Mouse (Mus musculus): ENCODE results near the gene Itga3. TPM values are rescaled to one million over a fixed set of nuclear protein-coding genes. Genes with fewer than 3 reads are reported as not detected.

Itga3 gene
- total RNA-seq, 4 experiments from 2014 or later: 3.6 to 5.3 (median 4.1) TPM

DNA sequence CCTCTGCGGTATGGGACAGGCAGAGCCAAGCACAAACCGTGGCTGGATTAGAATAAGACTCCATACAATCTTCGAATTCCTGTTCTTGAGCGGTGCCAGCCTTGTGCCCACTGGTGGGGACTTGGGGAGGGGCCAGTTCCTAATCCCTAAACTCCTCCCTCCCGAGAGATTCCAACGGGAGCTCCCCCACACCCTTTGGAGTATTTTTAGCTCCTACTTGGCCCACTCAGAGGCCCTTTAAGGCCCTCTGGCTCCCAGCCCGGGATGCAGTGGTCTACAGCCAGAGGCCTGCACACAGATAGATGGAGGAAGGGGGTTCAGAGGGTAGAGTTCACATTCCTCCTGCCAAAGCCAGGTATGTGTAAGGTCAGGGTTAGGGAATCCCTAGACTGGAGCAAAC is 5.3 kb downstream of the Itga3 start:
- DNase-seq (ENCODE audit: low spot score in 2 of 2): peak in 1 of 2 experiments; percentile 29

DNA sequence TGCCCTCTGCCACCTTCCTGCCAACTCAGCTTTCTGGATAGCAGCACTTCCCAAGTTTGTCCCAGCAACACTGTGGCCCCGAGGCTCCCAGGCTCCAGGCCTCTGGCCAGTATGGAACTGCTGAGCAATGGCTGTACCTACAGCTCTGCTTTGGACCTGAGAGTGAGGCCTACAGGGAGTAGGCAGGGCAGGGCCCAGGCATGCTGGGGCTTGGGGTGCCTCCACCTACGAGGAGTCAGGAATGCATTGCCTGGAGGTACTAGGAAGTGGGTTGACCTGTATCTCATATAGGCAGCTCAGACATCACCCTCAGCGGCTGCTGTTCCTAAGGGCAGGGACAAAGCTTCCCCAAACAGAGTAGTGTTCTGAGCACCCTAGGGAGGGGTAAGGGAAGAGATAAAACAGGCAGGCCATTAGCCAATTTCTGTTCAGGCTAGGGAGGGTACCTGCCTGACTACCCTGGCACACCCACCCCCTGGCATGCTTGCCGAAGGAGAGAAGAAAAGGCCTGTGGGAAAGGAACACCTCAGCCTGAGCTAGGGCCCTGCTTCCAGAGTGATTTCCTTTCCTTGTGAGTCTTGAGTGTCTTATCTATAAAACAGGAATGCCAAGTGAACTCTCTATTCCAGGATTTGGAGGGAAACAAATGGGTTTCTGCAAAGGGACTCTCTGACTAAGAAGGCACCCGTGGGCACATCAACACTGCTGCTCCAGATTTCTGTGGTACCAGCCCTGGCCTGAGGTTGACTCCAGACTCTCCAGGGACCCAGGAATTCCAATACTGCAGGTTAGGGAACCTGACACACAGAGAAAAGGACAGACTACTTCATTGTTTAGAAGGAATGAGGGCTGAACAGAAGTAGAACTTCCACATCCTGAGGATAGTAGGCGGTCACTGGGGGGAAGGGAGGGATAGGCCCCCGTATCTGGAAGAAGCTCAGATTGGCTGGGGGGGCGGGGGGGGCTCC is 6.2 kb downstream of the Itga3 start:
- DNase-seq (ENCODE audit: low spot score in 2 of 2): no peak

DNA sequence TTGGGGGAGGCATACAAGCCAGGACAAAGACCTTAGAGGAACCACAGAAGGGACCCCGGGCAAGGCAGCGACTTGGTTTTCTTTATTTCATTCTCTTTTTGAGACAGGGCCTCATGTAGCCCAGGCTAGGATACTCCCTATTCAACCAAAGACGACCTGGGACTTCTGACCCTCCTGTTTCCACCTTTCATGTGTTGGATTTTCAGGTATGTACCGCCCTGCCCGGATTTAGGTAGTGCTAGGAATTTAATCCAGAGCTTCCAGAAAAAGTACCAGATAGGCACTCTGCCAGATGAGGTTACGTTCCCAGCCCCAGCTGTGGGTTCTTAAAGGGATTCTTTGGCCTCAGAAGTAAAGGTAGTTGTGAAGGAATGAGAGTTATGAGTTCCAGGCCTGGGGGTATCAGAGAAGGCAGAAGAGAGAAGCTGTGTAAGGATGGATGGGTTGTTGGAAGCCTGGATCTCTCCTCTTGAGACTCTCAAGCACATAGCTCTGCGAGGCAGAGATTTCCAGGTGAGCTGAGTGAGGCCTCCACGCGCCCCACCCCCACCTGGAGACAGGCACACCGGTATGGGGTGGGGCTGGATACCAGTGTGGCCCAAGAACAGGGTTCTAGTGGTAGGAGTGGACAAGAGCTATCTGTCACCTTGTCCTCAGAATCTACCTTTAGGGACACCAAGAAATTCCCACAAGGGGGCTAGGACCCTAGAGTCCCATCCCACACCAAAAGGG is 7.2 kb downstream of the Itga3 start:
- no peak for DNase-seq (ENCODE audit: low spot score in 2 of 2)

DNA sequence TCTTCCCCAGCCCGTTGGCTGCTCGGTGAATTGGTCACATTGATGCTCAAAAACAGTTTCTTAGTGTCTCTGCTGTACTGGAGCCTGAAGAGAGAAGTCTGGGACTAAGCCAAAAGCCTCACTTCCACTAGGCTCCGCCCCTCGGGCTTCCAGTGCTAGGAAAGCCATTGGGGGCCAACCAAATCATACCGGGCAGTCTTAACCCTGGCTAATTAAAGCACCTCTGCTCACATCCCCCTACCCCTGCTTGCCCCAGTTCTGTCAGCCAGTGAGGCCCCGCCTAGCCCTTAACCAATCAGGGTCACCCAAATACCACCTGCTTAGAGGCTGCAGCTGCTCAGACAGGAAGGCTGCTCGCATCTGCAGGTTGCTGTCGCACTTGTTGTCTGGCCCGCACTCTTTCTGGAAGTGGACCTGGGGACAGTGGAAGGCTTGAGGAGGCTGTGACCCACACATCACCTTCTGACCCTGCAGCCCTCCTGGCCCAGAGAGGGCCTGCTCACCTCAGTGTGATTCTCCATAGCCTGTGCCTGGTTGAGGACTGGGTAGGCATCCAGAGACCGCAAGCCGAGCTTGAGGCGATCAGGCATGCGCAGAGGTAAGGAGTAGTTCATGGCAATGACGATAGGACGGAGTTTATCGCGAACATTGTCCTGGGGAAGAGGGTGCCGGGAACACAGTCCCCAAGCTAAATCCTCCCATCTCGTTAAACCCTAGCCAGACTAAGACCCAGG is 19.7 kb downstream of the Itga3 start:
- no peak for DNase-seq (ENCODE audit: low spot score in 2 of 2)

DNA sequence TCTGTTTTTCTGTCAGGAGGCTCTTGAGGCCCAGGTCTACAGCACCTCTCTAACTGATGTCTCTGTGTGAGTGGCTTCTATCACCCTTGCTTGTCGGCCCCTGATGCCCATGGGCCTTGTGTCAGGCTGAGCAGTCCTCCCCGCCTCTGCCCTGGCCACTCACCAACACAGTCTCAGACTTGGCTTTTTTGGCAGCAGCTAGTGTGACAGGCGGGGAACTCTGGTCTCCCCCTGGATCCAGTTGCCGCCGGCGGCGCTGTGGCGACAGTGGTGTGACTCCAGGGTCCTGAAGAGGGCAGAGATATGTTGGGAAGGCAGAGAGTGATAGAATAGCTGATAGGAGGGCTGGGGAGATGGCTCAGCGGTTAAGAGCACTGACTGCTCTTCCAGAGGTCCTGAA is 23.5 kb downstream of the Itga3 start:
- DNase-seq (ENCODE audit: low spot score in 2 of 2): no peak

DNA sequence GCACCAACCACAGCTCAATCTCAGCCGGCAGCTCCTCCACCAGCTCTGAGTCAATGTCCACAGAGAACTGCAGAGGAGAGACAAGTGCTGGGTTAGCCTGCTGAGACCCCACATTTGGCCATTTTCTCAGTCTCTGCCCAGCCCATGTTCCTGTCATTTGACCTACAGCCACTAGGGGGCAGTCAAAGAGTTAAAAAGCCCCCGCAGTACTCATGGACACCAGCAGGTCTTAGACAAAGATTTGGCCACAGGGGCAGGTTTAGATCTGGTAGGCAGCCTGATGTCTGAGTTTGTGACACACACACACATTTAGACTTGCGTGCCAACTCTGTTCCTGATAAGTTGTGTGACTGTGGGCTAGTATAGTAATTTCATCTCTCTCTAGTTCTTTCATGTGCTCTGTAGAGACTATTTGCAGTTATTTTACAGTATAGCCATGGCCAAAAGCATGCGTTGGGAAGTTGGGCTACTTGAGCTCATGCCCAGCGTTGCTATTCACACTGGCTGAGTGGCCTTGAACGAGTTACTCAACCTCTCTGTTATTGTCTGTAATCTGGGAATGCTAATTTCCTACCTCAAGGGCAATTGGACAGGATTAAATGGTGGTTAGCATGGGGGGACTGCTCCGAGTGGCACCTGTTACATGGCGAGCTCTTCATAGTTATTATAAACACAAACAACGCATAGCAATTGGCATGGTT is 29.5 kb downstream of the Itga3 start:
- peak in 1 of 2 experiments; percentile 36 for DNase-seq (ENCODE audit: low spot score in 2 of 2)

DNA sequence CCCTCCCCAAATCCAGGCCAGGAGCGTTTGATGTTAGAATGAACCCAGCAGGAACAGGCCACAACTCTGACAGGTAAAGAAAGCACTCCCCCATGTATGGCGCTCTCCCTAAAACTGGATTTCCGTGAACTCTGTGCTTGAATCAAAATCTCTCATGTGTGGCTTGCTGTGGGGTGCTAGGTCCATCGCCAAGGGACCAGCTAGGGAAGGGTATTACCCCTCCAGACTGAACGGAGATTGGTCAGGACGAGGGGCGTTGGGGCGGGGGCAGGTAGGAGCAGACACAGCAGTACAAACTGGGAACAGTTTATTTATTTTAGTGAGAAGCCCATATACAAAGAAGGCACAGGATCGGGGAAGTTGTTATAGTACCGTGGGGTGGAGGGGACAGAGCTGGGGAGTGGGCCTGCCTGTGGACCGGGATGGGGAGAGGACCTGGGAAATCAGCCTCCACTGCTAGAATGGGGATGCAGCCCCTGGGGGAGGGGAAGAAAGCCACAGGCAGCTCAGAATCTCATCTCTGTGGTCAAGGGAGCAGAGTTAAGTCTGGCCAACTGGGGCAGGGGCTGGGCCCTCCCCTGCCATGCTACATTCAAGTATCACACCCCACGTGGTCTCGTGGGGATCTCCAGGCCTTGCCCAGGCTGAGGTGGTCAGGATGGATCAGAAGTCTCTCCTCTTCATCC is 32.3 kb downstream of the Itga3 start:
- no peak for DNase-seq (ENCODE audit: low spot score in 2 of 2)

DNA sequence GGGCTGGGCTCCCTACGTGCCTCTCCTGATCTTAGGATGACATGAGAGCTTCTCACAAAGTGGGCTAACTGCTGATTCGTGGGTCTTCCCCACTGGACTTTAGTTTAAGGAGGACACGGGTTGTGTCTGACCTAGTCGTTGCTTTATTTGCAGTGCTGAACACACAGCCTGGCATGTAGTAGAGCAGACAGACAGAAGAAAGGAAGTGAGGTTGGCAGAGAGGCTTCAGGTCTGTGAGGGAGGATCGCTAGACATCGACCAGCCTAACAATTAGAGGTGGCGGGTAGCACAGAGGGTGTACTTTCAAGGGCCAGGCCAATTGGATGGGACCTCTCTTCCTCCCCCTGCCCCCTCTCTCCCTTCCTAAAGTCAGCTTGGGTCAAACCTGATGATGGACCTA is 33.0 kb downstream of the Itga3 start:
- no peak for DNase-seq (ENCODE audit: low spot score in 2 of 2)

DNA sequence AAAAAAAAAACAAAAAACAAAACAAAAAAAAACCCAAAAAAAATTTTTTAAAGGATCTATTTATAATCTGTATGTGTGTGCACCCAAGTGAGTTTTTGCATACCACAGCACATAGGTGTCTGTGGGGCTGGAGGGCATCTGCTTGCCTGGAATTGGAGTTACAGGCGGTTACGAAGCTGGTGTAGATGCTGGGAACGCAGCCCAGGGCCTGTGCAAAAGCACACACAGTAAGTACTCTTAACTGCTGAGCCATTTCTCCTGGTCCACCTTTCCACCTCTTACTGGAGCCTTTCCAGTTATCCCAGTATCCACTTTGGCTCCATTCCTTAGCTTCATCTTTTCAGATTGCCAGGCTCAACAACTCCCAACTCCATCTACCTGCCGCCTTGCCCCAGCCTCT is 33.5 kb downstream of the Itga3 start:
- no peak for DNase-seq (ENCODE audit: low spot score in 2 of 2)

DNA sequence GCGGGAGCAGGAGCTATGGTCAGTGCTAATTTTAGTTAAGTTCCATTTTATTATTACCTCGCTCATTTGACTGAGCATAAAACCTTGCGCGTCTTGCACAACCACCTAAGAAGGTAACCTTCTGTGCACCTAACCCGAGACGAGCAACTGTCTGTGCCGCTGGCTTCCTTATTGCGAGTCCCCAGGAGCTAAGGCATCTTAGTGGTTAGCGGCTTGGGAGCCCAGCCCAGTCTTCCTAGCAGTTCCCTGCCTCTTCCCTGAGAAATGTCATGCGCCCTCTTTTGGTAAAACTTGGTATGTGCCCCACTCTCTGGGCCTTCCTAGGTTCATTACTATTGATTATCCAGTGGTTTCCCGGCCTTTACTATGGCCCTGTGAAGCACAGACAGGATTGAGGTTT is 34.5 kb downstream of the Itga3 start:
- peak; percentile 69 to 83 for DNase-seq (ENCODE audit: low spot score in 2 of 2)

DNA sequence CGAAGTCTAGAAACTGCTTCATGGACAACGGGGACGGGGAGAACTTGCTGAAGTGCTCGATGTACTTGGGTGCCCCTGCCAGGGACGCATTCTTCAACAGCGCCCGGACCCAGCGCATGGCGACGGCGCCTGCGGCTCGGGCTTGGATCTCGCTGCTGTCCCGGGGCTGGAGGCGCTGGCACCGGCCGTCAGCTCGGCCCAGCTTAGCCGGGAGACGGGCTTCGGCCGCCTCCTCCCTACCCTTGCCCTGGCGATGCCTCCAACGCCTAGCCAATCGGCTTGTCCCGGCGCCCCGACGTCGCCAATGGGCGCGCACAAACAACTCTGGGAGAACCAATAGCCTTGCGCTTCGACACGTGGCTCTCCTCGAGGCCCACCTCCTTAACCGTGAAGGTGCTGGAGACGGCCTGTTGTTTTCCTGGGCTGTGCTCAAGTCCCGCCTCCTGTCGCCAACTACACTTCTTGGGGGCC is 35.4 kb downstream of the Itga3 start, which contains the start of gene Pdk2:
TSS of gene Pdk2 (minus strand) at position 216 of the 471 bp plus-strand sequence.
- DNase-seq (ENCODE audit: low spot score in 2 of 2): peak; percentile 93 to 97

DNA sequence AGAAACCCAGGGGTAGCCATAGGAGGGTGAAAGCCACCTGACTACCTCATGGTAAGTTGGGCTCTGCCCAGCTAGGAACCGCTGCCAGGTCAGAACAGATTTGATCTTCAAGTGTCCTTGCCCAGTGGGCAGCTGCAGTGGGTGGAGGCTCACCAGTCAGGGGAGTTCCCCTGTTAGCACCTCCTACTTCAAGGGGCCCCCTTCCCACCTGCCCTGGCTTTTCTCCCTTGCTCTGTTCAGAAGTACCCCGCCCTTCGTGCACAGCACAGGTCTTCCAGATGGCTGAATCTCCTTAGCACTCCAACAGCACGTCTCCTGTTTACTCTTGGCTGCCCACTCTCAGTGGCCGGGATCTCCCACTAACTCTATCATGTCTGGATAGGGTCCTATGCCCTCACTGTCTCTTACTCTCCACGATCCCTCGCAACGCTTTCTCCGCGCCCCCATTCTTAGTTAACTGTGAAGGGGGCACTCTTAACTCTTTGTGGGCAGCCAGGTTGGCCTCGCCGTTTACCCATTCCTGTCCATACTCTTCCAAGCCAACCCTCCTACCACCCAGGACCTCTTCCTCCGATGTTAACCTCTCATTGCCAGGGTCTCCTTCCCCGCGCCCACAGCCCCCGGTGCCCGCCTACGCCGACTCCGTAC is 36.0 kb downstream of the Itga3 start:
- peak; percentile 81 to 92 for DNase-seq (ENCODE audit: low spot score in 2 of 2)

DNA sequence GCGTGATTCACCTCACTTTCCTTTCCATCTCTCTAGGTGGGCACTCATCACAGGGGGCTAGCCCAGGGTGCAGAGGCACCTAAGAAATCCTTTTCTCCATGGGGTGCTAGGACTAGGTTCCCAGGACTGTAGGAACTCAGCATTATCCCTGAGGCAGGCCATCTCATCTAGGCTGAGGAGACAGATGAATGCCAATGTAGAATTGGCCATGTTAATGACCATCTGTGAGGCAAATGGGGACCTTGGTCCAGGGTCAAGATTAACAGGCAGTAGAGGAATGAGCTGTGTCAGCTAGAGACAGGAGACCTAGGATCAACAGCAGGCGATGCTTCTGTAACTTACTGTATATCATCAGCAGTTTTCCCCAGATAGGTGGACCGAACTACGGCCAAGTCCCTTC is 36.8 kb downstream of the Itga3 start:
- no peak for DNase-seq (ENCODE audit: low spot score in 2 of 2)

DNA sequence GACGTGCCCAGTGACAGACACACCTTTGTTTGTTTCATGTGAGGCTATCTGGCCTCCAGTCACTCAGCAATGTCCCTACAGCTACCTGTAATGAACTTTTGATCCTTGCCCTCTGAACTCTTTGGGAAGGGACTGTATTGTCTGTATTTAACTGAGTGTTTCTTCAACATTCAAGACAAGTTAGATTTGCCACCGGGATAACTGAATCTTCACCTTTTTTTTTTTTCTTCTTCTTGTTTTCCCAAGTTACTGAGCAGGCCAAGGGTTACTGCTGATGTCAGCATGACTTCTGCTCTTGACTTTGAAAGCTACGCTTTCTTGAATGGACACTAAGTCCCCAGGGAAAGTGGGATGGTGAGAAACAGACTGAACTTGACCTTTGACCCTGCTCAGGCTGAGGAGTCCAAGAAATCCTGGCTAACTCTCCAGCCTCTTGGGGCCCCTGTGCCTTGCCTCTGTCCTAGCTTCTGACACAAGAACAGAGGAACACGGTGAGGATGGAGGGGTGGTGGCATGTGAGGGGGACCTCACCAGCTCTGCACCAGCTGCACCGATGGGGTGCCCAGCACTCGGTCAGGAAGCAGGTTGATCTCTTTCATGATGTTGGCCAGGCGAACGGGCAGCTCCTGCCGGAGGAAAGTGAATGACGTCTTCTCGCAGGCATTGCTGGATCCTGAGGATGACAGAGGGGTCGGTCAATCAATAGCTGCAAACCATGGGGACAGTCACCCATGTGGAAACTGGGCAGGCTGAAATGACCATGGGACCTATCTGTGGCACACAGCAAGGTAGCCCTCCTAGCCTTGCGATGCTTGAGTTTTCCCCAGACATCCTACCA is 37.6 kb downstream of the Itga3 start:
- no peak for DNase-seq (ENCODE audit: low spot score in 2 of 2)

DNA sequence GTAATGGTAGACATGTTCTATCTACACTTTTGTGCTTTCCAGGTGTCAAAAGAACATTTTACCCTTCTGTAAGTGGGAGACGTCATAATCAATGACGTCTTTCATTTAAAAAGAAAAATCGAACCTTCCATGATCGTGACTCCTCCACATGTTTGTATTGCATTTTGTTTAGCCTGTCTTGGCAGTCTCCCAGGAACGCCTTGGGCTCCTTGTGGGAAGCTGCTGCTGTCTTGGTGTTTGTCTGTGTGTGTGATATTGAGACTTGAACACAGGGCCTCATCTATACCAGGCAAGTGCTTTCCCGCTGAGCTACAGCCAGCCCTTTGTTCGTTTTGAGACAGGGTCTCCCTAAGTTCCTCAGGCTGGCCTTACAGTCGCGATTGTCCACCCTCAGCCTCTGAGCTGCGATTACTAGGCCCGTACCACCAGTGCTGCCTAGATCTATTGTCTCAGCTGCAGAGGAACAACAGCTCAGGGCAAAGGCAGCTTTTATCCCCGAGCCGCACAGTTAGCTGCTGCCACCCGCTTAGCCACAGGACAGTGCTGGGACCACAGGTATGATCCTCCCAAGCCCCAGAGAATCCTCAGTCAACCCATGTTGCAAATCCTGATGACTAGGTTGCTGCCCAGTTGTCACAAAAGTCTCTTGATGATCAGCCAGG is 38.3 kb downstream of the Itga3 start:
- no peak for DNase-seq (ENCODE audit: low spot score in 2 of 2)

DNA sequence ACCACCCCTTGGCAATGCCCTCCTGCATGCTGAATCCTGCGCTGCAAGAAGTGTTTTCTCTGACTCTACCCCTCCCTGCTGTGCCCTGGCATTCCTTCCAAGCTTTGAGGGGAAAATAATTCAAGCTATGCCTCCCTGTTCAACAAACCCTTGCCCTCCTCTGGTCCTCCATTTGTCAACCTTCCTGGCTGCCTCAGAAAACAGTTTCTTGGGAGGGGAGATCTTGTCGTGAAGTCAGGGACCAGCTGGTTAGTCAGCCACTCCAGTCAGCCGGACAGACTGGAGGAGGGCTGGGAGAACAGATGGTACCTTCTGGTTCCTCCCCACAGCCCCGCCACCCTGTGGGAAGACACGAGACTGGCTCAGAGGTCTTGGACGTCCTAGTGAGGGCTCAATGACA is 39.3 kb downstream of the Itga3 start:
- no peak for DNase-seq (ENCODE audit: low spot score in 2 of 2)

DNA sequence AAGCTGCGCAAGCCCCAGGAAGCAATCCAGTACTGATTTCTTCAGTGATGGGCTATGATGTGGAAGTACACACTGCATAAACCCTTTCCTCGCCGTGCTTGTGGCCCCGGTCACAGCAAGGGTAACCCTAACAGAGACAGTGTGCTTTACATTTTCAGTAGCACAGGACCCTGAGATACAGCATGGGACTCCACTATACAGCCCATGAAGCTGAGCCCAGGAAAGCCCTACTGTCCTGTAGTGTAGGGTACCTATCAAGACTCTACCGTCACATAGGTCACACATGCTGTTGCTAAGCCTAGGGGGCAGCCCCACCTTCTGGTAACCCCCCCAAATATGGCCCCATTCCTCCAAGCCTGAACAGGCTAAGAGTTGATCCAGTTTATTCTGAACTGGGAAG is 40.1 kb downstream of the Itga3 start:
- DNase-seq (ENCODE audit: low spot score in 2 of 2): no peak

DNA sequence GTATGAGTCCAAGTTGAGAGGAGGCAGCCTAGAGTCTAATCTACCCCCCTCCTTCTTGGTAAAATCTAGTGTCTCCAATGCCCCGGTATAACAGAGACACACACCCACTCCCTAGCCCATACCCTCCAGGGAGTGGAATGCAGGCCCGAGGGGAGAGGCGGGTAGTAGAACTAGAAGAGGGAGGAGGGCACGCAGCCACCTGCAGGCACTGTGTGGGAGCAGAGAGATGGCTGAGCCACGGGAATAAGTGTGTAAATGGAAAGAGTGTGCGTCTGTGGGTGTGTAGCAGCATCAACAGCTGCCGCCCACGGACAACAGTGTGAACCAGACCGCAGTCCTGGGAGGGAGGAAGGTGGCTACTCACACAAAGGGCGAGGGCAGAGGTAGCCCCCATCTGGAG is 41.7 kb downstream of the Itga3 start:
- no peak for DNase-seq (ENCODE audit: low spot score in 2 of 2)
